Mouse (Mus musculus): ENCODE results near the gene Aldh3b2. TPM values are rescaled to one million over a fixed set of nuclear protein-coding genes. Genes with fewer than 3 reads are reported as not detected.

Gene Aldh3b2
- polyA plus RNA-seq, 1 experiment from 2014 or later = 0.86 TPM

DNA sequence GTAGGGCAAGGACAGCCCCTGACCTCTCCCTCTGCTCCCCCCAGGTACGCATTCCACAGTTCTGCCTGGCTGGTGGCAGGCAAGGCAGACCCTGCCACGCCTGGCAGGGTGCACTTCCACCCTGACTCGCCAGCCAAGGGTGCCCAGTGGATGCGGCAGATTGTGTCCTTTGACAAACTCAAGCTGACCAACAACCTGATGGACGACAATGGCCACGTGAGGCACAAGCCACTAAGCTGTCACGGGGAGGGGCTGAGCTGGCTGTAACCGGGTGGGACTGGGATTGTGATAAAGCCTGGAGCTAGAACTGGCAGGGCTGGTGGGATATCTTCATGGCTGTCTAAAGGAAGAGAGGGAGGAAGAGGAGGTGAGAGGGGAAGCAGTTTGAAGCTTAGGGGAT, 25.1 kb downstream of the Aldh3b2 start:
- WGBS = 69% methylated on average over 8 of the region's 8 CpGs
- Histone ChIP-seq H3K4me1 (ENCODE audit: control insufficient read depth, insufficient read depth, low read length) (peaks cover 9% of the 10 kb centered on the region; the same call in 1 of the 2 replicates), H3K9me3 (ENCODE audit: control insufficient read depth, low read length) (no peaks in the 10 kb centered on the region)

DNA sequence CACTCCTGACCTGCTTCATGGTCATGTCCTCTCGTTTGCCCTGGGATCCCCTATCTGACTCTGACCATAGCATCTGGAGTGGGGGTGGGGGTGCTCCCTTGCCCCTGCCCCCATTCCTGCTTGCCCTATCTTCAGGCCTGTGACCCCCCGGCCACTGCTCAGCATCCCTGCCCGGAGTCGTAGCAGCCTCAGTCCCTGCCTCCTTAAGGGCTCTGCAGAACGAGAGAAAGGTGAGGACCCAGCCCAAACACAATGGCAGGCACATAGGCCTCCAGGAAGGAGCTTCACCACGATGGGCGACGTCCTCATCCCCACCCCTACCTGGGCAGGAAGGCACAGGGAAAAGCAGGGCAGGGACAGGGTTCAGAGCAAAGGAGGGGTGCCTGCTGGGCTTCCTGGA, 26.2 kb downstream of the Aldh3b2 start:
- Histone ChIP-seq H3K36me3 (ENCODE audit: control insufficient read depth, insufficient read depth, low read length) (no peaks in the 10 kb centered on the region), H3K9ac (ENCODE audit: low read length) (no peak overlapping the region), H3K9me3 (ENCODE audit: control insufficient read depth, low read length) (no peaks in the 10 kb centered on the region), H3K27me3 (ENCODE audit: control insufficient read depth, insufficient read depth, low read length) (no peaks in the 10 kb centered on the region), H3K27ac (ENCODE audit: low read depth, low read length) (no peak overlapping the region), H3K4me3 (ENCODE audit: low read depth, low read length) (no peak overlapping the region), H3K4me2 (ENCODE audit: low read depth) (no peak overlapping the region), H3K4me1 (ENCODE audit: control insufficient read depth, insufficient read depth, low read length) (peaks cover 9% of the 10 kb centered on the region; the same call in 1 of the 2 replicates)
- 69% methylated on average over 8 of the region's 8 CpGs for WGBS
- DNase-seq (ENCODE audit: low spot score) (no peak), ATAC-seq (ENCODE audit: insufficient read depth, low FRiP score, low TSS enrichment) (no peak)

More for the DNA sequence above, 25.1 kb downstream of the Aldh3b2 start:
- H3K4me2 ChIP-seq (ENCODE audit: low read depth) = no peak overlapping the region
- H3K9ac ChIP-seq (ENCODE audit: low read length) = no peak overlapping the region
- H3K27me3 ChIP-seq (ENCODE audit: control insufficient read depth, insufficient read depth, low read length) = no peaks in the 10 kb centered on the region
- no peaks in the 10 kb centered on the region for H3K36me3 ChIP-seq (ENCODE audit: control insufficient read depth, insufficient read depth, low read length)
- no peak for ATAC-seq (ENCODE audit: insufficient read depth, low FRiP score, low TSS enrichment)
- DNase-seq (ENCODE audit: low spot score) = no peak
- no peak overlapping the region for H3K4me3 ChIP-seq (ENCODE audit: low read depth, low read length)
- no peak overlapping the region for H3K27ac ChIP-seq (ENCODE audit: low read depth, low read length)

DNA sequence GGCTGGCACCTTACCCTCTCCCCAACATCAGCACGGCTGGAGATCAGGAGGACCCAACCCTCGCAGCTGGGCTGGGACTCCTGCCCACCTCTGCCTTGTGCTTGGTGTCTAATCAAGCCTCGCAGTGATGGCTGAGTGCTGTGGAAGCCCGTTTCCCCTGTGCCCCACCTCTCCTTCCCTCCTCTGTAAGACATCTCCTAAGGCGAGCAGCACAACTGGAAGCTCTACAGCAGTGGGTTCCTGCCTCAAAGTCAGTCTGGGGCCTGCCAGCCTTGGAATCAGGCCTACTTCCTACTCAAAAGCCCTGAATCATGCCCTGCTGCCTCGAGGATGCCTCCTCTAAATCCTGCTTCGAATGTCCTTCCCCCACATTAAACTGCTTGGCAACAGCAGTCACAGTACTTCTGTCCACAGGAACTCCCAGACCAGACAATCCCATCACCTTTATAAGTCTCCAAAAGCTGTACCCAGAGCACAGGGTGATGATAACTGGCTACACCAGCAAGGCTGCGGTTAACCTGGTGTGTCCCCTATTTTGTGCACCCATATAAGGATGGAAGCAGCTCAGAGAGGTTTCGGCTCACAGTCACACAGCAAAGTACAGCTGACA, 27.1 kb downstream of the Aldh3b2 start:
- ATAC-seq (ENCODE audit: insufficient read depth, low FRiP score, low TSS enrichment) (no peak), DNase-seq (ENCODE audit: low spot score) (no peak)
- peak overlapping the region; percentile 94 for H3K4me2 ChIP-seq (ENCODE audit: low read depth)
- 92% methylated on average over 9 of the region's 9 CpGs for WGBS
- H3K27ac ChIP-seq (ENCODE audit: low read depth, low read length) = no peak overlapping the region
- no peak overlapping the region; the same call in 1 of the 2 replicates for H3K9ac ChIP-seq (ENCODE audit: low read length)
- H3K36me3 ChIP-seq (ENCODE audit: control insufficient read depth, insufficient read depth, low read length) = no peaks in the 10 kb centered on the region
- peak overlapping the region; percentile 69 for H3K4me3 ChIP-seq (ENCODE audit: low read depth, low read length)
- H3K4me1 ChIP-seq (ENCODE audit: control insufficient read depth, insufficient read depth, low read length) = peaks cover 9% of the 10 kb centered on the region; the same call in 1 of the 2 replicates
- H3K9me3 ChIP-seq (ENCODE audit: control insufficient read depth, low read length) = no peaks in the 10 kb centered on the region
- no peaks in the 10 kb centered on the region for H3K27me3 ChIP-seq (ENCODE audit: control insufficient read depth, insufficient read depth, low read length)

DNA sequence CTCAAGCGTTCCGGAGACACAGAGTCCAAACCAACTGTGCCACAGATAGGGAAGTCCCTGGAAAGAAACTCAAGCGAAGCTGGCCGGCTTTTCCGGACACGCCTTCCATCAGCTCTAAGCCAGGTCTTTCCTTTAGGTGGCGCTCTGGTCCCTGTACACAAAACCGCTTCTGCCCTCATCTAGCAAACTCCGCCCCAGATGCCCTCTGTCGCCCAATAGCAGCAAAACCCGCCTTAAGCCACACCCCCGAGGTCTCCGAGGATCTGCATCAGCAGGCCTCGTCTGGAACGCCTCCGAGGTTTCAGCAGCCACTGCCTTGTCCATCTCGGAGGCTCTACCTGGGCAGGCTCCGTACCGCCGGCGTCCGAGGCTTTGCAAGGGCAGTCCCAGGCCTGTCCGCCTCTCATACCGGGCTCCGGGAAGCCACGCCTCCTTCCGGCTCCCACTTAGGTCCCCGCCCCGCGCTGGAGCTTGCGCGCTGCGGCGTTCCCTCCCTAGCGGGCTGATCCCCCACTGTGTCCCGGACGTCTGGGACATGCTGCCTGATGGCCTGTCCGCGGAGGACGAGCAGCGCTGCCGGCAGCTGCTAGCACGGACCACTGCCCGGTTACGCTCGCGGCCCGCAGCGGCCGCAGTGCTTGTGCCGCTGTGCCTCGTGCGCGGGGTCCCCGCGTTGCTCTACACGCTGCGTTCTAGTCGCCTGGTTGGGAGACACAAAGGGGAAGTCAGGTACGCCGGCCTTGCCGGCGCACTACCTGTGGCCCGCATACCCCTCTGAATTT, 28.2 kb downstream of the Aldh3b2 start, which contains the start of the genes Nudt8 and Gm49405:
TSS of gene Nudt8 (plus strand) at position 462 of the 782 bp plus-strand sequence.
TSS of gene Gm49405 (plus strand) at position 508 of the 782 bp plus-strand sequence.
- WGBS = under 1% methylated on average over 64 of the region's 64 CpGs
- ATAC-seq (ENCODE audit: insufficient read depth, low FRiP score, low TSS enrichment) (peak; percentile 82), DNase-seq (ENCODE audit: low spot score) (peak; percentile 94)
- peak within 1 kb of the TSS; percentile 94 for H3K27ac ChIP-seq (ENCODE audit: low read depth, low read length)
- H3K36me3 ChIP-seq (ENCODE audit: control insufficient read depth, insufficient read depth, low read length) = no peaks in the 10 kb centered on the region; the same call in 1 of the 2 replicates
- no peaks in the 10 kb centered on the region for H3K27me3 ChIP-seq (ENCODE audit: control insufficient read depth, insufficient read depth, low read length)
- peak within 1 kb of the TSS; percentile 94 for H3K4me2 ChIP-seq (ENCODE audit: low read depth)
- H3K4me1 ChIP-seq (ENCODE audit: control insufficient read depth, insufficient read depth, low read length) = peaks cover 9% of the 10 kb centered on the region; the same call in 1 of the 2 replicates
- H3K4me3 ChIP-seq (ENCODE audit: low read depth, low read length) = peak within 1 kb of the TSS; percentile 69
- H3K9me3 ChIP-seq (ENCODE audit: control insufficient read depth, low read length) = no peaks in the 10 kb centered on the region
- peak within 1 kb of the TSS; percentile 88 for H3K9ac ChIP-seq (ENCODE audit: low read length)

DNA sequence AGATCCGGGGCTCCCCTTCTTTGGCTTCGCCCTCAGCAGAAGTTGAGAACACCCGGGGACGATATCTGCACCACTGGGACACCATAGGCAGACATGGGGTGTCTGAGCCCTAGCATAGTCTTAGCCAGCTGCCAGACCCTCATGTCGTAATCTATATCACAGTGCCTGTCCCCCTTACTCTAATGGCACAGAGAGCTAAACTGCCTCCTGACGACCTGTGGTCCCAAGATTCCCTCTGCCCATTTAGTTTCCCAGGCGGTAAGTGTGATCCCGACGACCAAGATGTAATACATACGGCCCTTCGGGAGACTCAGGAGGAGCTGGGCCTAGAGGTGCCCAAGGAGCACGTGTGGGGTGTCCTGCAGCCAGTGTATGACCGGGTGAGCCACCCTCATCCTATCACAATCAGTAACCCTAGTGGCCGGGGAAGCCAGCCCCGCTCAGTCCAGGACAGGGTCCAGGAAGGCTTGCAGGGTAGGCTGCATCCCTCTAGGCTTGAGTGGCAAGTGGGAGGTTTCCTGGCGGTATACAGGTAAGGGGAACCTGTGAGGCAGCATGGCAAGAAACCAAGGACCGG, 28.9 kb downstream of the Aldh3b2 start:
- DNase-seq (ENCODE audit: low spot score) (no peak), ATAC-seq (ENCODE audit: insufficient read depth, low FRiP score, low TSS enrichment) (0 out of 2 replicates have a peak, but pooled peaks have one; percentile 18)
- 23% methylated on average over 17 of the region's 17 CpGs for WGBS

DNA sequence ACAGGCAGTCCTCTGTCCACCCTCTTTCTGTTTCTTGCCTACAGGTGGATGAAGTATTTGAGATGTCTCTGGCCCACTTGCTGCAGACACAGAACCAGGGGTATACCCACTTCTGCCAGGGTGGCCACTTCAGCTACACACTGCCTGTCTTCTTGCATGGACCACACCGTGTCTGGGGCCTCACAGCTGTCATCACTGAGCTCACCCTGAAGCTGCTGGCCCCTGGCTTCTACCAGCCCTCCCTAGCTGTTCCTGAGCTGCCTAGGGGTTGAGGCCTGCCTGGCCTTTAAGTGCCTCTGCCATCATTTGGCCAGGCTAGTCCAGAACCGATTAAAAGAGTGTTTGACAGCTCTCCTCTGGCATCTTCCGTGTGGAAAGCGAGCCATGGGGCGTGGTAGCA, 29.6 kb downstream of the Aldh3b2 start:
- H3K27me3 ChIP-seq (ENCODE audit: control insufficient read depth, insufficient read depth, low read length) = no peaks in the 10 kb centered on the region
- ATAC-seq (ENCODE audit: insufficient read depth, low FRiP score, low TSS enrichment) (no peak), DNase-seq (ENCODE audit: low spot score) (no peak)
- WGBS = 79% methylated on average over 5 of the region's 5 CpGs
- no peaks in the 10 kb centered on the region for H3K9me3 ChIP-seq (ENCODE audit: control insufficient read depth, low read length)
- no peak overlapping the region for H3K9ac ChIP-seq (ENCODE audit: low read length)
- H3K4me1 ChIP-seq (ENCODE audit: control insufficient read depth, insufficient read depth, low read length) = peaks cover 9% of the 10 kb centered on the region; the same call in 1 of the 2 replicates
- peaks cover 2% of the 10 kb centered on the region for H3K36me3 ChIP-seq (ENCODE audit: control insufficient read depth, insufficient read depth, low read length)
- no peak overlapping the region for H3K4me3 ChIP-seq (ENCODE audit: low read depth, low read length)
- no peak overlapping the region for H3K27ac ChIP-seq (ENCODE audit: low read depth, low read length)
- H3K4me2 ChIP-seq (ENCODE audit: low read depth) = peak overlapping the region; percentile 94; the same call in 1 of the 2 replicates

More for the DNA sequence above, 28.9 kb downstream of the Aldh3b2 start:
- H3K4me2 ChIP-seq (ENCODE audit: low read depth) = peak overlapping the region; percentile 94
- H3K9ac ChIP-seq (ENCODE audit: low read length) = peak overlapping the region; percentile 88
- H3K9me3 ChIP-seq (ENCODE audit: control insufficient read depth, low read length) = no peaks in the 10 kb centered on the region
- H3K4me1 ChIP-seq (ENCODE audit: control insufficient read depth, insufficient read depth, low read length) = peaks cover 9% of the 10 kb centered on the region; the same call in 1 of the 2 replicates
- H3K4me3 ChIP-seq (ENCODE audit: low read depth, low read length) = peak overlapping the region; percentile 69
- H3K36me3 ChIP-seq (ENCODE audit: control insufficient read depth, insufficient read depth, low read length) = no peaks in the 10 kb centered on the region; the same call in 1 of the 2 replicates
- H3K27ac ChIP-seq (ENCODE audit: low read depth, low read length) = peak overlapping the region; percentile 94
- no peaks in the 10 kb centered on the region for H3K27me3 ChIP-seq (ENCODE audit: control insufficient read depth, insufficient read depth, low read length)

DNA sequence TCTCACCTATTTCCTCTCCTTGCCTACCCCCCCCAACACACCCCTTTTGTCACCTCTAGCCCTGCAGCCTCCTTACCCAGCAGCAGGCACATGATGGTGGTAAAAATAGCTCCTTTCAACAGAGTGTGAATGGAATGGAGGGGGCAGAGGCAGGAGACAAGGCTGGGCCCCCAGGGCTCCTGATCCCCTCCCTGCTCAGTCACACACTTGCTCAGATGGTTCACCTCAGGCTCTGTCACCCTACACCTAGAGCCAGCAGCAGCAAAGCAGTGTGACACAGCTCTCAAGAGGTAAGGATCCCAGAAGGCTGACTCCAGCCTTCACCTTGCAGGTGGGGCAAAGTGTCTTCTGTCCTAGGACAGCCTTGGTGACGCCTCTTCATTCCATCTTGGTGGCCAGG, 31.0 kb downstream of the Aldh3b2 start, which contains the start of gene Doc2g:
TSS of gene Doc2g (plus strand) at position 202 of the 400 bp plus-strand sequence.
- no peak within 1 kb of the TSS for H3K27ac ChIP-seq (ENCODE audit: low read depth, low read length)

DNA sequence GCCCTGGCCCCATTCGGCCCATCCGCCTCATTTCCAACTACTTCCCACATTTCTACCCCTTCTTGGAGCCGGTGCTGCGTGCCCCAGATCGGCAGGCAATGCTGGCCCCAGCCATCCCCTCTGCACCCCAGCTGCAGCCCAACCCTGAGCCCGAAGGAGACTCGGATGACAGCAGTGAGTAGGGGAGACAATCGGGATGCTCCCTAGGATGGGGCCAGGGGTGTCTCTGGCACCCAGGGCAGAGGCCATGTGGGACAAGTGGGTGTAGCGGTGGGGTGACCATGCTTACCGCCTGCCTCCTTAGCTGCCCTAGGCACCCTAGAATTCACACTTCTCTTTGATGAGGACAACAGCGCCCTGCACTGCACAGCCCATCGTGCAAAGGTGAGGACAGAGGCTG, 31.5 kb downstream of the Aldh3b2 start:
- 78% methylated on average over 12 of the region's 12 CpGs for WGBS
- Histone ChIP-seq H3K27ac (ENCODE audit: low read depth, low read length) (no peak overlapping the region), H3K9me3 (ENCODE audit: control insufficient read depth, low read length) (no peaks in the 10 kb centered on the region), H3K27me3 (ENCODE audit: control insufficient read depth, insufficient read depth, low read length) (no peaks in the 10 kb centered on the region), H3K4me1 (ENCODE audit: control insufficient read depth, insufficient read depth, low read length) (peaks cover 9% of the 10 kb centered on the region; the same call in 1 of the 2 replicates), H3K4me3 (ENCODE audit: low read depth, low read length) (no peak overlapping the region), H3K36me3 (ENCODE audit: control insufficient read depth, insufficient read depth, low read length) (peaks cover 2% of the 10 kb centered on the region), H3K9ac (ENCODE audit: low read length) (no peak overlapping the region), H3K4me2 (ENCODE audit: low read depth) (no peak overlapping the region)
- ATAC-seq (ENCODE audit: insufficient read depth, low FRiP score, low TSS enrichment) (no peak), DNase-seq (ENCODE audit: low spot score) (no peak)

More for the DNA sequence above, 31.0 kb downstream of the Aldh3b2 start, which contains the start of gene Doc2g:
- Histone ChIP-seq H3K9me3 (ENCODE audit: control insufficient read depth, low read length) (no peaks in the 10 kb centered on the region), H3K9ac (ENCODE audit: low read length) (no peak within 1 kb of the TSS), H3K4me2 (ENCODE audit: low read depth) (no peak within 1 kb of the TSS), H3K36me3 (ENCODE audit: control insufficient read depth, insufficient read depth, low read length) (peaks cover 2% of the 10 kb centered on the region), H3K4me3 (ENCODE audit: low read depth, low read length) (no peak within 1 kb of the TSS), H3K4me1 (ENCODE audit: control insufficient read depth, insufficient read depth, low read length) (peaks cover 9% of the 10 kb centered on the region; the same call in 1 of the 2 replicates), H3K27me3 (ENCODE audit: control insufficient read depth, insufficient read depth, low read length) (no peaks in the 10 kb centered on the region)
- DNase-seq (ENCODE audit: low spot score) = no peak
- 70% methylated on average over 1 of the region's 1 CpGs for WGBS
- ATAC-seq (ENCODE audit: insufficient read depth, low FRiP score, low TSS enrichment) = no peak
